Mouse (Mus musculus): Measurements from ENCODE around the gene Gm13693. TPM values are rescaled to one million over a fixed set of nuclear protein-coding genes. Genes with fewer than 3 reads are reported as not detected.
"Not testable (repeated sequence)": the region's sequence is repeated elsewhere in the genome, so short reads cannot be mapped to it uniquely, and the experiment has no call there.

Gene Gm13693
- polyA plus RNA-seq (2014; fragmentation: Nextera tagmentation; extraction: Ambion mirVana) = not detected in 2 replicates

DNA sequence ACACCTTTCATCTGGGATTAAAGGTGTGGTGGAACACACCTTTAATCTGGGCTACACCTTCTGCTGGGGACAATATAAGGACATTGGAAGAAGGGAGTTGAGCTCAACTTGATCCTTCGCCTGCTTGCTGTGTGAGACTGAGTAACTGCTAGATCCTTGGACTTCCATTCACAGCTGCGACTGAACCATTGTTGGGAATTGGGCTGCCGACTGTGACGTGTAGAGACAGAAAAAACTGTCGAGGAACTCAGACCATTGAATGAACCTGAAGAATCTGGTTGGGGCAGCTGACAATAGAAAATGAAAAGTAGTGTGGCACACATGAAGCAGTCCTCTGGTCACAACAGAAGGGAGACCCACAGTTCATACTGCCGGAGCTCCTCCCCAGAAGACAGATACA lies at the start of gene Gm13693:
Gm13693 (plus strand) TSS at position 301 of the 400 bp plus-strand sequence.
- not testable (repeated sequence) for H3K9ac ChIP-seq; H3K27me3 ChIP-seq (ENCODE audit: control insufficient read depth, insufficient read depth, low read length); H3K4me2 ChIP-seq (replicated peaks); H3K4me1 ChIP-seq (replicated peaks; ENCODE audit: control insufficient read depth, insufficient read depth, low read length); H3K4me3 ChIP-seq (replicated peaks; ENCODE audit: low read length); DNase-seq (ENCODE audit: low spot score); H3K27ac ChIP-seq; H3K36me3 ChIP-seq (replicated peaks; ENCODE audit: control insufficient read depth, insufficient read depth); H3K9me3 ChIP-seq (ENCODE audit: control insufficient read depth, low read length); ATAC-seq (ENCODE audit: low FRiP score)
- WGBS = no CpG with 5 or more reads among the region's 6 CpGs

DNA sequence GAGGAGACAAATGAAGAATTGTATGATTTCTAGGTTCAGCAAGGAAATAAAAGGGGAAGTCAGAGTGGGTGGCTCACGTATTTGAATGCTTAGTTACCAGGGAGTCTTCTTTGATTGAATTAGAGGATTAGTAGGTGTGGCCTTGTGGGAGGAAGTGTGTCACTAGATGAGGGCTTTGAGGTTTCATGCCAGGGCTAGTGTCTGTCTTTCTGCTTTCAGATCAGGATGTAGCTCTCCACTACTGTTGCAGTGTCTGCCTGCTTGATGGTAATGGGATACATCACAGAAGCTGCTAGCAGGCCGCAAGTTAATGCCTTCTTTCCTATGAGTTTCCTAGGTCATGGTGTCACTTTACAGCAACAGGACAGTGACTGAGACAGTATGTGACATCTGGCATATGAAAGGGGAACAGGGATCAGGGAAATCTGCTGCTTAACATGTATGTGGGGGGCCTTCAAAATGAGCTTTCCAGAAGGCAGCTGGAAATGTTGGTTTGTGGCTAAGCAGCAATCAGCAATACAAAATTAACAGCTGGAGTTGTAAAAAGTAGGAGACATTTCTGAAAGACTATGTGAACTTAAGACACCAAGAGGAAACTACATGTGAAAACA lies 31.7 kb upstream of the Gm13693 start:
- Histone ChIP-seq H3K4me2 (replicated peaks) (no peak overlapping the region), H3K9ac (no peak overlapping the region), H3K4me1 (replicated peaks; ENCODE audit: control insufficient read depth, insufficient read depth, low read length) (no peaks in the 10 kb centered on the region), H3K9me3 (ENCODE audit: control insufficient read depth, low read length) (no peaks in the 10 kb centered on the region), H3K4me3 (replicated peaks; ENCODE audit: low read length) (no peak overlapping the region), H3K36me3 (replicated peaks; ENCODE audit: control insufficient read depth, insufficient read depth) (no peaks in the 10 kb centered on the region), H3K27ac (no peak overlapping the region), H3K27me3 (ENCODE audit: control insufficient read depth, insufficient read depth, low read length) (no peaks in the 10 kb centered on the region)
- no peak for DNase-seq (ENCODE audit: low spot score)
- 64% methylated on average over 2 of the region's 2 CpGs for WGBS
- ATAC-seq (ENCODE audit: low FRiP score) = no peak

DNA sequence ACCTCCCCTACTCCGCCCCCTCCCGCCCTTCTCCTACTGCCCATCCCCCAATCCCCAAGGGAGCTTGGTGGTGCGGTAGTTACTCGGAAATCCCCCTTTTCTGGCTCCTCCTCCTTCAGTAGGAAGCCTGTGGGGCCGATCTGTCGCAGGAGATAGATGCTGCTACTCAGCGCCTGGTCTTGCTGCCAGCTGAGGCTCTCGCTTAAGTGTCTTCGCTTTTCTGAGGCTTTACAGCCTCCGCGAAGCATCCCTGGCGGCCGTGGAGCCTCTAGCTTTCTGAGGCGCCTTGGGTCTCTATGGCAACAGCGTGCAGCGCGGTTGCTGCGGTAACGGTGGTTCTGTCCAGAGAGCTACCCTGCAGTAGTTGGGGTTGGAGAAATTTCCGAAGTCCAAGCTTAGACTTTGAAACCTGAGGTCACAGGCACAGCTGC lies 20.4 kb upstream of the Gm13693 start, which contains the start of gene Zswim2:
Zswim2 (minus strand) TSS at position 298 of the 431 bp plus-strand sequence.
- peak within 1 kb of the TSS; percentile 37; the same call in 1 of the 2 replicates for H3K9ac ChIP-seq
- H3K4me3 ChIP-seq (replicated peaks; ENCODE audit: low read length) = peak within 1 kb of the TSS; percentile 24
- peak within 1 kb of the TSS; percentile 51 for H3K4me2 ChIP-seq (replicated peaks)
- DNase-seq (ENCODE audit: low spot score) = peak; percentile 86
- 2% methylated on average over 20 of the region's 20 CpGs for WGBS
- H3K27ac ChIP-seq = no peak within 1 kb of the TSS
- H3K27me3 ChIP-seq (ENCODE audit: control insufficient read depth, insufficient read depth, low read length) = no peaks in the 10 kb centered on the region
- H3K4me1 ChIP-seq (replicated peaks; ENCODE audit: control insufficient read depth, insufficient read depth, low read length) = no peaks in the 10 kb centered on the region
- ATAC-seq (ENCODE audit: low FRiP score) = peak; percentile 97
- no peaks in the 10 kb centered on the region for H3K9me3 ChIP-seq (ENCODE audit: control insufficient read depth, low read length)
- H3K36me3 ChIP-seq (replicated peaks; ENCODE audit: control insufficient read depth, insufficient read depth) = no peaks in the 10 kb centered on the region

DNA sequence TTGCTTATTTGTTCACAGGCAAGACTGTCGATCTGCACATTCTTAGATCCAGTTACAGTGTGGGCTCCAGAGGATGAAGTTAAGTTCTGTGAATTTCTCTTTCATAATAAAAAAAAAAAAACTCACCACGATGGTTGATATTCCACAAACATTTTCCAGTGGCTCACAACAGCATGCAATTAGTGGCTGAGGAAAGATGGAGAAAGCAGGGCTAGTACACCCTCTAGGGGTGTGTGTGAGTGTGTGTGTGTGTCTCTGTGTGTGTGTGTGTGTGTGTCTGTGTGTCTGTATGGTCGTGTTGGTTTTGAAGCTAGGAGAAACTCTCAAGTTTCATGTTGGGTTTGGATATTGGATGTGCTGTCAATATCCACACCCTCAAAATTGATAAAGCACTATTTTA lies 19.9 kb upstream of the Gm13693 start:
- ATAC-seq (ENCODE audit: low FRiP score) (peak; percentile 61), DNase-seq (ENCODE audit: low spot score) (no peak)
- Histone ChIP-seq H3K9me3 (ENCODE audit: control insufficient read depth, low read length) (no peaks in the 10 kb centered on the region), H3K27ac (no peak overlapping the region), H3K36me3 (replicated peaks; ENCODE audit: control insufficient read depth, insufficient read depth) (no peaks in the 10 kb centered on the region), H3K4me2 (replicated peaks) (peak overlapping the region; percentile 51), H3K9ac (no peak overlapping the region), H3K27me3 (ENCODE audit: control insufficient read depth, insufficient read depth, low read length) (no peaks in the 10 kb centered on the region), H3K4me1 (replicated peaks; ENCODE audit: control insufficient read depth, insufficient read depth, low read length) (no peaks in the 10 kb centered on the region), H3K4me3 (replicated peaks; ENCODE audit: low read length) (peak overlapping the region; percentile 24)
- WGBS = 35% methylated on average over 3 of the region's 3 CpGs

DNA sequence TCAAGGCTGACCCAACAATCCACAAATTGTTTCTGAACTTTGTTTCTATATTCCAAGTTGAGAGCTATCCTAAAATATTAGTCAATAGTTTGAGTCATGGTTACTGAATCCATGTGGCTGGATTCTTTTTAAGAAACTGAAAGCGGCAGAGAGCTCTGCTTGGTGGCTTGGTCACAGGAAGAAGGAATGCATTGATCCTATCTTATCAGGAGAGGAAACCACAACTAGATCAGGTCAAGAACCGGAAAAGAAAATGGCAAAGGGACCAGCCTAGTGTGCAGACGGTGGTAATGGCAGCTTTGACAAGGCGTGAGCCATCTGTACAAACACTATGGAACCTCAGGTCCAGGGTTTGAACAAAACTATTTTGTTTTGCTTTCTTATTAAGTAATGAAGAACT lies 19.5 kb upstream of the Gm13693 start:
- no peaks in the 10 kb centered on the region for H3K36me3 ChIP-seq (replicated peaks; ENCODE audit: control insufficient read depth, insufficient read depth)
- H3K4me3 ChIP-seq (replicated peaks; ENCODE audit: low read length) = no peak overlapping the region
- no peak for DNase-seq (ENCODE audit: low spot score)
- H3K27ac ChIP-seq = no peak overlapping the region
- no peaks in the 10 kb centered on the region for H3K27me3 ChIP-seq (ENCODE audit: control insufficient read depth, insufficient read depth, low read length)
- WGBS = 75% methylated on average over 4 of the region's 4 CpGs
- no peaks in the 10 kb centered on the region for H3K9me3 ChIP-seq (ENCODE audit: control insufficient read depth, low read length)
- no peaks in the 10 kb centered on the region for H3K4me1 ChIP-seq (replicated peaks; ENCODE audit: control insufficient read depth, insufficient read depth, low read length)
- no peak for ATAC-seq (ENCODE audit: low FRiP score)
- H3K4me2 ChIP-seq (replicated peaks) = no peak overlapping the region
- H3K9ac ChIP-seq = no peak overlapping the region

DNA sequence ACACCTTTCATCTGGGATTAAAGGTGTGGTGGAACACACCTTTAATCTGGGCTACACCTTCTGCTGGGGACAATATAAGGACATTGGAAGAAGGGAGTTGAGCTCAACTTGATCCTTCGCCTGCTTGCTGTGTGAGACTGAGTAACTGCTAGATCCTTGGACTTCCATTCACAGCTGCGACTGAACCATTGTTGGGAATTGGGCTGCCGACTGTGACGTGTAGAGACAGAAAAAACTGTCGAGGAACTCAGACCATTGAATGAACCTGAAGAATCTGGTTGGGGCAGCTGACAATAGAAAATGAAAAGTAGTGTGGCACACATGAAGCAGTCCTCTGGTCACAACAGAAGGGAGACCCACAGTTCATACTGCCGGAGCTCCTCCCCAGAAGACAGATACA lies 5.9 kb upstream of the Gm13693 start, which contains the start of gene Gm13698:
Gm13698 (plus strand) TSS at position 301 of the 400 bp plus-strand sequence.
- H3K9ac ChIP-seq; H3K4me1 ChIP-seq (replicated peaks; ENCODE audit: control insufficient read depth, insufficient read depth, low read length); H3K9me3 ChIP-seq (ENCODE audit: control insufficient read depth, low read length); H3K36me3 ChIP-seq (replicated peaks; ENCODE audit: control insufficient read depth, insufficient read depth); ATAC-seq (ENCODE audit: low FRiP score); DNase-seq (ENCODE audit: low spot score); H3K27me3 ChIP-seq (ENCODE audit: control insufficient read depth, insufficient read depth, low read length); H3K27ac ChIP-seq; H3K4me3 ChIP-seq (replicated peaks; ENCODE audit: low read length); H3K4me2 ChIP-seq (replicated peaks): not testable (repeated sequence)
- no CpG with 5 or more reads among the region's 6 CpGs for WGBS

DNA sequence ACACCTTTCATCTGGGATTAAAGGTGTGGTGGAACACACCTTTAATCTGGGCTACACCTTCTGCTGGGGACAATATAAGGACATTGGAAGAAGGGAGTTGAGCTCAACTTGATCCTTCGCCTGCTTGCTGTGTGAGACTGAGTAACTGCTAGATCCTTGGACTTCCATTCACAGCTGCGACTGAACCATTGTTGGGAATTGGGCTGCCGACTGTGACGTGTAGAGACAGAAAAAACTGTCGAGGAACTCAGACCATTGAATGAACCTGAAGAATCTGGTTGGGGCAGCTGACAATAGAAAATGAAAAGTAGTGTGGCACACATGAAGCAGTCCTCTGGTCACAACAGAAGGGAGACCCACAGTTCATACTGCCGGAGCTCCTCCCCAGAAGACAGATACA lies 5.7 kb downstream of the Gm13693 start, which contains the start of gene Gm13695:
Gm13695 (plus strand) TSS at position 301 of the 400 bp plus-strand sequence.
- H3K4me3 ChIP-seq (replicated peaks; ENCODE audit: low read length); H3K9me3 ChIP-seq (ENCODE audit: control insufficient read depth, low read length); H3K9ac ChIP-seq; DNase-seq (ENCODE audit: low spot score); ATAC-seq (ENCODE audit: low FRiP score); H3K4me2 ChIP-seq (replicated peaks); H3K27me3 ChIP-seq (ENCODE audit: control insufficient read depth, insufficient read depth, low read length); H3K4me1 ChIP-seq (replicated peaks; ENCODE audit: control insufficient read depth, insufficient read depth, low read length); H3K36me3 ChIP-seq (replicated peaks; ENCODE audit: control insufficient read depth, insufficient read depth); H3K27ac ChIP-seq: not testable (repeated sequence)
- no CpG with 5 or more reads among the region's 6 CpGs for WGBS

DNA sequence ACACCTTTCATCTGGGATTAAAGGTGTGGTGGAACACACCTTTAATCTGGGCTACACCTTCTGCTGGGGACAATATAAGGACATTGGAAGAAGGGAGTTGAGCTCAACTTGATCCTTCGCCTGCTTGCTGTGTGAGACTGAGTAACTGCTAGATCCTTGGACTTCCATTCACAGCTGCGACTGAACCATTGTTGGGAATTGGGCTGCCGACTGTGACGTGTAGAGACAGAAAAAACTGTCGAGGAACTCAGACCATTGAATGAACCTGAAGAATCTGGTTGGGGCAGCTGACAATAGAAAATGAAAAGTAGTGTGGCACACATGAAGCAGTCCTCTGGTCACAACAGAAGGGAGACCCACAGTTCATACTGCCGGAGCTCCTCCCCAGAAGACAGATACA lies 11.5 kb downstream of the Gm13693 start, which contains the start of gene Gm13696:
Gm13696 (plus strand) TSS at position 301 of the 400 bp plus-strand sequence.
- H3K27ac ChIP-seq; DNase-seq (ENCODE audit: low spot score); H3K9ac ChIP-seq; ATAC-seq (ENCODE audit: low FRiP score); H3K4me2 ChIP-seq (replicated peaks); H3K36me3 ChIP-seq (replicated peaks; ENCODE audit: control insufficient read depth, insufficient read depth); H3K9me3 ChIP-seq (ENCODE audit: control insufficient read depth, low read length); H3K4me1 ChIP-seq (replicated peaks; ENCODE audit: control insufficient read depth, insufficient read depth, low read length); H3K4me3 ChIP-seq (replicated peaks; ENCODE audit: low read length); H3K27me3 ChIP-seq (ENCODE audit: control insufficient read depth, insufficient read depth, low read length): not testable (repeated sequence)
- no CpG with 5 or more reads among the region's 6 CpGs for WGBS

DNA sequence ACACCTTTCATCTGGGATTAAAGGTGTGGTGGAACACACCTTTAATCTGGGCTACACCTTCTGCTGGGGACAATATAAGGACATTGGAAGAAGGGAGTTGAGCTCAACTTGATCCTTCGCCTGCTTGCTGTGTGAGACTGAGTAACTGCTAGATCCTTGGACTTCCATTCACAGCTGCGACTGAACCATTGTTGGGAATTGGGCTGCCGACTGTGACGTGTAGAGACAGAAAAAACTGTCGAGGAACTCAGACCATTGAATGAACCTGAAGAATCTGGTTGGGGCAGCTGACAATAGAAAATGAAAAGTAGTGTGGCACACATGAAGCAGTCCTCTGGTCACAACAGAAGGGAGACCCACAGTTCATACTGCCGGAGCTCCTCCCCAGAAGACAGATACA lies 17.3 kb downstream of the Gm13693 start, which contains the start of gene Gm13694:
Gm13694 (plus strand) TSS at position 301 of the 400 bp plus-strand sequence.
- not testable (repeated sequence) for H3K27ac ChIP-seq; H3K27me3 ChIP-seq (ENCODE audit: control insufficient read depth, insufficient read depth, low read length); H3K9ac ChIP-seq; H3K4me2 ChIP-seq (replicated peaks); H3K9me3 ChIP-seq (ENCODE audit: control insufficient read depth, low read length); ATAC-seq (ENCODE audit: low FRiP score); H3K4me3 ChIP-seq (replicated peaks; ENCODE audit: low read length); H3K36me3 ChIP-seq (replicated peaks; ENCODE audit: control insufficient read depth, insufficient read depth); DNase-seq (ENCODE audit: low spot score); H3K4me1 ChIP-seq (replicated peaks; ENCODE audit: control insufficient read depth, insufficient read depth, low read length)
- WGBS = no CpG with 5 or more reads among the region's 6 CpGs
